8 mouse cellular contexts compared by ENCODE assay signal in genomic region chr11:3290640-3291310, GRCm38 (mm10). TPM values are rescaled to one million over a fixed set of nuclear protein-coding genes. Genes with fewer than 3 reads are reported as not detected.
DNase-seq lines count a peak whose midpoint lies in the region; ATAC-seq and TF ChIP-seq lines count a peak whose summit lies in the region.

No protein-coding gene starts in this region.

- no peak for ATAC-seq in embryonic facial prominence, embryonic 12.5 days (ENCODE audit: insufficient number of reproducible peaks, insufficient read depth, low FRiP score, low TSS enrichment)
- ATAC-seq in heart, embryonic 15.5 days (replicated peaks; ENCODE audit: insufficient number of reproducible peaks, insufficient read depth, low FRiP score, low read depth): no peak
- ATAC-seq in liver, embryonic 14.5 days (ENCODE audit: insufficient read depth): peak; percentile 25
- peak; percentile 2; the same call in 1 of the 2 replicates for ATAC-seq in neural tube, embryonic 13.5 days (ENCODE audit: low read depth)

- no peak for TF ChIP-seq EP300 in liver, embryonic 14.5 days (IDR thresholded peaks at IDR 0.05; ENCODE audit: low read depth)

- H3K4me3 ChIP-seq in embryonic facial prominence, embryonic 12.5 days: peak overlapping the region; percentile 85
- H3K4me3 ChIP-seq in heart, embryonic 15.5 days: peak overlapping the region; percentile 77
- peak overlapping the region; percentile 80 to 87 for H3K4me3 ChIP-seq in liver, embryonic 14.5 days (ENCODE audit: insufficient read depth in 1 of 2, low read depth in 2 of 2, low read length in 2 of 2)
- H3K4me3 ChIP-seq in neural tube, embryonic 13.5 days: peak overlapping the region; percentile 80

- WGBS in embryonic facial prominence, embryonic 12.5 days: under 1% methylated on average over 50 of the region's 50 CpGs
- under 1% methylated on average over 50 of the region's 50 CpGs for WGBS in heart, embryonic 15.5 days
- under 1% methylated on average over 50 of the region's 50 CpGs for WGBS in liver, embryonic 14.5 days (ENCODE audit: insufficient replicate concordance)
- WGBS in neural tube, embryonic 13.5 days: under 1% methylated on average over 50 of the region's 50 CpGs

- peak overlapping the region; percentile 96 for H3K9ac ChIP-seq in embryonic facial prominence, embryonic 12.5 days
- peak overlapping the region; percentile 99 for H3K9ac ChIP-seq in heart, embryonic 15.5 days
- peak overlapping the region; percentile 73 for H3K9ac ChIP-seq in liver, embryonic 14.5 days (replicated peaks)
- peak overlapping the region; percentile 98 for H3K9ac ChIP-seq in neural tube, embryonic 13.5 days

- peak overlapping the region; percentile 98 for H3K4me2 ChIP-seq in embryonic facial prominence, embryonic 12.5 days (replicated peaks)
- peak overlapping the region; percentile 85 for H3K4me2 ChIP-seq in heart, embryonic 15.5 days
- peak overlapping the region; percentile 99 for H3K4me2 ChIP-seq in liver, embryonic 14.5 days (ENCODE audit: low read depth)
- H3K4me2 ChIP-seq in neural tube, embryonic 13.5 days: peak overlapping the region; percentile 98

- H3K36me3 ChIP-seq in embryonic facial prominence, embryonic 12.5 days: peaks cover 25% of the 10 kb centered on the region
- peaks cover 25% of the 10 kb centered on the region for H3K36me3 ChIP-seq in heart, embryonic 15.5 days
- H3K36me3 ChIP-seq in liver, embryonic 14.5 days (replicated peaks; ENCODE audit: control insufficient read depth, insufficient read depth, low read depth): peaks cover 19% of the 10 kb centered on the region
- peaks cover 25% of the 10 kb centered on the region for H3K36me3 ChIP-seq in neural tube, embryonic 13.5 days

- no peaks in the 10 kb centered on the region for H3K9me3 ChIP-seq in embryonic facial prominence, embryonic 12.5 days
- H3K9me3 ChIP-seq in heart, embryonic 15.5 days (replicated peaks): no peaks in the 10 kb centered on the region
- H3K9me3 ChIP-seq in liver, embryonic 14.5 days (ENCODE audit: control insufficient read depth, low read length): no peaks in the 10 kb centered on the region
- H3K9me3 ChIP-seq in neural tube, embryonic 13.5 days: no peaks in the 10 kb centered on the region

- peaks cover 31% of the 10 kb centered on the region for H3K4me1 ChIP-seq in embryonic facial prominence, embryonic 12.5 days
- H3K4me1 ChIP-seq in heart, embryonic 15.5 days (replicated peaks): peaks cover 53% of the 10 kb centered on the region
- H3K4me1 ChIP-seq in liver, embryonic 14.5 days (replicated peaks; ENCODE audit: control insufficient read depth in 2 of 2, insufficient read depth in 2 of 2, low read length in 1 of 2): peaks cover 3 to 33% of the 10 kb centered on the region in 2 experiments
- peaks cover 63% of the 10 kb centered on the region for H3K4me1 ChIP-seq in neural tube, embryonic 13.5 days (replicated peaks)

- no peaks in the 10 kb centered on the region for H3K27me3 ChIP-seq in embryonic facial prominence, embryonic 12.5 days
- no peaks in the 10 kb centered on the region for H3K27me3 ChIP-seq in heart, embryonic 15.5 days
- H3K27me3 ChIP-seq in liver, embryonic 14.5 days (ENCODE audit: control insufficient read depth, insufficient read depth, low read length): no peaks in the 10 kb centered on the region
- no peaks in the 10 kb centered on the region for H3K27me3 ChIP-seq in neural tube, embryonic 13.5 days

- peak overlapping the region; percentile 100 for H3K27ac ChIP-seq in embryonic facial prominence, embryonic 12.5 days
- peak overlapping the region; percentile 99 for H3K27ac ChIP-seq in heart, embryonic 15.5 days
- H3K27ac ChIP-seq in liver, embryonic 14.5 days: peak overlapping the region; percentile 74
- H3K27ac ChIP-seq in neural tube, embryonic 13.5 days (replicated peaks): peak overlapping the region; percentile 100

- peak; percentile 75 for DNase-seq in A20 (ENCODE audit: low read depth, low spot score)
- DNase-seq in ZHBTc4 (ENCODE audit: low read depth, low spot score): peak; percentile 74
- DNase-seq in kidney, postnatal 14 days: peak; percentile 59
- peak in 1 of 3 experiments; percentile 48 for DNase-seq in liver, embryonic 14.5 days (ENCODE audit: low read depth in 3 of 3, low spot score in 3 of 3)
- DNase-seq in thymus, adult 18-20 months: peak; percentile 56 to 65

- no peak for TF ChIP-seq CTCF in liver, embryonic 14.5 days (IDR thresholded peaks at IDR 0.05; ENCODE audit: low read depth)

RNA-seq across cellular contexts. Expression of gene Patz1, which starts 2.1 kb away (rescaled TPM):
- 84.3 and 85.3 TPM in 2 replicates for polyA plus RNA-seq in embryonic facial prominence, embryonic 12.5 days (2016; fragmentation: Nextera tagmentation; extraction: Ambion mirVana)
- polyA plus RNA-seq in heart, embryonic 15.5 days (2015; fragmentation: Nextera tagmentation; extraction: Ambion mirVana): 20.0 and 32.0 TPM in 2 replicates
- polyA plus RNA-seq in liver, embryonic 14.5 days (2012; rRNA removed): 15.2 and 16.2 TPM in 2 replicates
- 11.6 and 12.7 TPM in 2 replicates for polyA plus RNA-seq in liver, embryonic 14.5 days (2014; fragmentation: Nextera tagmentation; extraction: Ambion mirVana)
- 62.2 and 69.6 TPM in 2 replicates for polyA plus RNA-seq in neural tube, embryonic 13.5 days (2015; fragmentation: Nextera tagmentation; extraction: Ambion mirVana)

RNA-seq across cellular contexts. Expression of gene Drg1, which starts 24.6 kb away (rescaled TPM):
- 217 and 229 TPM in 2 replicates for polyA plus RNA-seq in embryonic facial prominence, embryonic 12.5 days (2016; fragmentation: Nextera tagmentation; extraction: Ambion mirVana)
- 142 and 159 TPM in 2 replicates for polyA plus RNA-seq in heart, embryonic 15.5 days (2015; fragmentation: Nextera tagmentation; extraction: Ambion mirVana)
- polyA plus RNA-seq in liver, embryonic 14.5 days (2012; rRNA removed): 24.6 and 38.4 TPM in 2 replicates
- 112 and 118 TPM in 2 replicates for polyA plus RNA-seq in liver, embryonic 14.5 days (2014; fragmentation: Nextera tagmentation; extraction: Ambion mirVana)
- polyA plus RNA-seq in neural tube, embryonic 13.5 days (2015; fragmentation: Nextera tagmentation; extraction: Ambion mirVana): 231 and 270 TPM in 2 replicates

RNA-seq across cellular contexts. Expression of gene Pik3ip1, which starts 39.4 kb away (rescaled TPM):
- 12.4 and 15.1 TPM in 2 replicates for polyA plus RNA-seq in embryonic facial prominence, embryonic 12.5 days (2016; fragmentation: Nextera tagmentation; extraction: Ambion mirVana)
- 35.1 and 36.1 TPM in 2 replicates for polyA plus RNA-seq in heart, embryonic 15.5 days (2015; fragmentation: Nextera tagmentation; extraction: Ambion mirVana)
- 0.79 and 0.96 TPM in 2 replicates for polyA plus RNA-seq in liver, embryonic 14.5 days (2012; rRNA removed)
- 0.42 and 0.94 TPM in 2 replicates for polyA plus RNA-seq in liver, embryonic 14.5 days (2014; fragmentation: Nextera tagmentation; extraction: Ambion mirVana)
- polyA plus RNA-seq in neural tube, embryonic 13.5 days (2015; fragmentation: Nextera tagmentation; extraction: Ambion mirVana): 26.5 and 29.7 TPM in 2 replicates

Comparison
In these comparisons a context has a peak if more than half of its experiments do, and no peak if none do; other contexts are left out.
1. ATAC-seq: peak in liver, embryonic 14.5 days (single experiment) and neural tube, embryonic 13.5 days (single experiment); none in embryonic facial prominence, embryonic 12.5 days (single experiment) and heart, embryonic 15.5 days (single experiment).
2. Peak in every context shown above with its lines, with median percentiles within 50 percentile points of each other: H3K27ac ChIP-seq, H3K4me2 ChIP-seq, H3K4me3 ChIP-seq and H3K9ac ChIP-seq.